Mouse (Mus musculus) forebrain, embryonic 11.5 days (tissue): Measurements from ENCODE around the gene Gm17018. TPM values are rescaled to one million over a fixed set of nuclear protein-coding genes. Genes with fewer than 3 reads are reported as not detected.

ENCODE experiments used
- ATAC-seq: fragments of 200-750 bp; cut with Nextera tagmentation; replicated peaks from 2 replicates; pipeline ENCODE4 v1.8.0; 2017; ENCODE audit warnings: moderate TSS enrichment; ENCODE audit not compliant: low FRiP score
- DNase-seq: peaks from one replicate; pipeline ENCODE4 v3.0.0-alpha.2; 2017; ENCODE audit warnings: low spot score
- H3K27ac ChIP-seq: fragments of 300-500 bp; sonication (generic); 2 replicates; pipeline ENCODE4 v1.5.1; 2014; ENCODE audit warnings: low read depth, low read length
- H3K27me3 ChIP-seq: fragments of 300-500 bp; sonication (generic); 2 replicates; pipeline ENCODE4 v1.6.1; 2014; ENCODE audit warnings: mild to moderate bottlenecking, low read length, mixed read lengths; ENCODE audit not compliant: control insufficient read depth, insufficient read depth
- H3K36me3 ChIP-seq: fragments of 300-500 bp; sonication (generic); 2 replicates; pipeline ENCODE4 v1.6.1; 2014; ENCODE audit warnings: mild to moderate bottlenecking, low read length, moderate library complexity, mixed read lengths; ENCODE audit not compliant: control insufficient read depth, insufficient read depth
- H3K4me1 ChIP-seq: fragments of 300-500 bp; sonication (generic); replicated peaks from 2 replicates; pipeline ENCODE4 v1.6.1; 2014; ENCODE audit warnings: low read length, mixed read lengths; ENCODE audit not compliant: control insufficient read depth, insufficient read depth
- H3K4me2 ChIP-seq: fragments of 300-500 bp; sonication (generic); 2 replicates; pipeline ENCODE4 v1.6.1; 2014; ENCODE audit warnings: low read depth, mild to moderate bottlenecking, low read length, moderate library complexity, mixed read lengths; ENCODE audit not compliant: severe bottlenecking
- H3K4me3 ChIP-seq: fragments of 300-500 bp; sonication (generic); 2 replicates; pipeline ENCODE4 v1.5.1; 2014; ENCODE audit warnings: low read depth, low read length
- H3K9ac ChIP-seq: fragments of 300-500 bp; sonication (generic); 2 replicates; pipeline ENCODE4 v1.6.1; 2014; ENCODE audit warnings: low read length
- H3K9me3 ChIP-seq: fragments of 300-500 bp; sonication (generic); 2 replicates; pipeline ENCODE4 v1.6.1; 2016; ENCODE audit warnings: low read length, mixed read lengths; ENCODE audit not compliant: control insufficient read depth
- WGBS: fragments of 180-500 bp; shearing (Covaris S2); extraction: QIAGEN DNeasy Blood & Tissue Kit; methylation state at CpG from one replicate; pipeline ENCODE4 v1.1.7; 2014; 5-methylcytosine and 5-hydroxymethylcytosine counted together
- polyA plus RNA-seq: library from polyadenylated mRNA; unstranded; fragments of >200 nt; fragmentation: Nextera tagmentation; extraction: Ambion mirVana; gene quantifications from 2 replicates; pipeline ENCODE4 v1.2.1, GENCODE M21; 2014

The Gm17018 gene
- polyA plus RNA-seq, 1 experiment from 2014 or later: 49.7 TPM

- peaks cover 8% of the 10 kb centered on the region for H3K4me1 ChIP-seq
- H3K4me3 ChIP-seq: no peak overlapping the region
- H3K9ac ChIP-seq: no peak overlapping the region
- no peak for DNase-seq
- H3K36me3 ChIP-seq: no peaks in the 10 kb centered on the region
- no peak overlapping the region for H3K4me2 ChIP-seq
- ATAC-seq: no peak
- 65% methylated on average over 15 of the region's 15 CpGs for whole genome bisulfite sequencing
- no peaks in the 10 kb centered on the region for H3K9me3 ChIP-seq
- peaks cover 3% of the 10 kb centered on the region; the same call in 1 of the 2 replicates for H3K27me3 ChIP-seq
- no peak overlapping the region for H3K27ac ChIP-seq
These were observed 5.7 kb downstream of the Gm17018 start for GRCm38 (mm10) chr19:45565925-45566715.

- Histone ChIP-seq H3K9ac (no peak overlapping the region), H3K4me2 (no peak overlapping the region), H3K4me3 (no peak overlapping the region), H3K36me3 (no peaks in the 10 kb centered on the region; the same call in 1 of the 2 replicates), H3K27ac (peak overlapping the region; percentile 54; the same call in 1 of the 2 replicates), H3K9me3 (no peaks in the 10 kb centered on the region), H3K27me3 (peaks cover 3% of the 10 kb centered on the region; the same call in 1 of the 2 replicates), H3K4me1 (peaks cover 8% of the 10 kb centered on the region)
- DNase-seq (no peak), ATAC-seq (no peak)
- WGBS: 6% methylated on average over 14 of the region's 14 CpGs
These were observed 7.0 kb downstream of the Gm17018 start for GRCm38 (mm10) chr19:45567367-45567766.

GRCm38 (mm10) chr19:45573033-45573432 is 12.6 kb downstream of the Gm17018 start:
- no peak overlapping the region for H3K4me3 ChIP-seq
- H3K4me1 ChIP-seq: peaks cover 4% of the 10 kb centered on the region
- H3K9ac ChIP-seq: no peak overlapping the region
- ATAC-seq (no peak), DNase-seq (no peak)
- no peaks in the 10 kb centered on the region for H3K9me3 ChIP-seq
- H3K4me2 ChIP-seq: no peak overlapping the region
- no peak overlapping the region for H3K27ac ChIP-seq
- WGBS: 74% methylated on average over 6 of the region's 6 CpGs
- H3K36me3 ChIP-seq: no peaks in the 10 kb centered on the region; the same call in 1 of the 2 replicates
- H3K27me3 ChIP-seq: peaks cover 5% of the 10 kb centered on the region; the same call in 1 of the 2 replicates

GRCm38 (mm10) chr19:45573861-45574267 is 13.4 kb downstream of the Gm17018 start:
- no peaks in the 10 kb centered on the region for H3K9me3 ChIP-seq
- DNase-seq (peak; percentile 78), ATAC-seq (no peak)
- H3K4me1 ChIP-seq: peaks cover 2% of the 10 kb centered on the region
- no peaks in the 10 kb centered on the region; the same call in 1 of the 2 replicates for H3K36me3 ChIP-seq
- peaks cover 5% of the 10 kb centered on the region; the same call in 1 of the 2 replicates for H3K27me3 ChIP-seq
- 25% methylated on average over 6 of the region's 6 CpGs for WGBS
- H3K4me3 ChIP-seq: no peak overlapping the region
- no peak overlapping the region for H3K27ac ChIP-seq
- H3K9ac ChIP-seq: no peak overlapping the region
- H3K4me2 ChIP-seq: no peak overlapping the region

- DNase-seq (no peak), ATAC-seq (no peak)
- Histone ChIP-seq H3K4me2 (no peak overlapping the region), H3K4me3 (no peak overlapping the region), H3K9ac (no peak overlapping the region), H3K36me3 (no peaks in the 10 kb centered on the region; the same call in 1 of the 2 replicates), H3K27me3 (peaks cover 5% of the 10 kb centered on the region; the same call in 1 of the 2 replicates), H3K4me1 (peaks cover 2% of the 10 kb centered on the region; the same call in 1 of the 2 replicates), H3K27ac (no peak overlapping the region), H3K9me3 (no peaks in the 10 kb centered on the region)
- WGBS: 82% methylated on average over 7 of the region's 7 CpGs
These were observed 14.0 kb downstream of the Gm17018 start for GRCm38 (mm10) chr19:45574339-45574898.

- no peaks in the 10 kb centered on the region; the same call in 1 of the 2 replicates for H3K36me3 ChIP-seq
These were observed 14.7 kb downstream of the Gm17018 start for GRCm38 (mm10) chr19:45574941-45575631.

GRCm38 (mm10) chr19:45575632-45576001 is 15.2 kb downstream of the Gm17018 start:
- Histone ChIP-seq H3K4me1 (peaks cover 4% of the 10 kb centered on the region), H3K9me3 (no peaks in the 10 kb centered on the region), H3K27ac (no peak overlapping the region), H3K9ac (no peak overlapping the region), H3K4me3 (no peak overlapping the region), H3K4me2 (no peak overlapping the region), H3K36me3 (no peaks in the 10 kb centered on the region; the same call in 1 of the 2 replicates), H3K27me3 (peaks cover 2% of the 10 kb centered on the region; the same call in 1 of the 2 replicates)
- DNase-seq (no peak), ATAC-seq (no peak)
- WGBS: 5% methylated on average over 8 of the region's 8 CpGs

More at GRCm38 (mm10) chr19:45574941-45575631, 14.7 kb downstream of the Gm17018 start:
- Histone ChIP-seq H3K9ac (no peak overlapping the region), H3K9me3 (no peaks in the 10 kb centered on the region), H3K27me3 (peaks cover 2% of the 10 kb centered on the region; the same call in 1 of the 2 replicates), H3K4me3 (no peak overlapping the region), H3K4me2 (no peak overlapping the region), H3K4me1 (peaks cover 4% of the 10 kb centered on the region), H3K27ac (no peak overlapping the region)
- ATAC-seq (no peak), DNase-seq (no peak)
- 53% methylated on average over 19 of the region's 19 CpGs for WGBS

- Histone ChIP-seq H3K27me3 (peaks cover 11% of the 10 kb centered on the region), H3K36me3 (no peaks in the 10 kb centered on the region; the same call in 1 of the 2 replicates), H3K9me3 (no peaks in the 10 kb centered on the region; the same call in 1 of the 2 replicates), H3K4me1 (peaks cover 11% of the 10 kb centered on the region), H3K27ac (no peak overlapping the region), H3K9ac (no peak overlapping the region), H3K4me2 (no peak overlapping the region), H3K4me3 (no peak overlapping the region)
- no peak for ATAC-seq
- WGBS: 87% methylated on average over 14 of the region's 14 CpGs
- no peak for DNase-seq
These were observed 16.8 kb downstream of the Gm17018 start for GRCm38 (mm10) chr19:45577141-45577750.
